Mouse (Mus musculus): ENCODE data around the gene Nek11.

- TF ChIP-seq CTCF (IDR thresholded peaks at IDR 0.05; ENCODE audit: low read depth, low read length) (no peak), POLR2AphosphoS5 (IDR thresholded peaks at IDR 0.05; ENCODE audit: insufficient replicate concordance, low read depth, low read length) (no peak)
These were observed 26.7 kb downstream of the Nek11 start for GRCm38 (mm10) chr9:105368605-105369004.

Measured in G1E (cell line).